Mouse (Mus musculus) heart, embryonic 12.5 days (tissue): Measurements from ENCODE around the gene Tnnc1. TPM values are rescaled to one million over a fixed set of nuclear protein-coding genes. Genes with fewer than 3 reads are reported as not detected.

Experiments used
- ATAC-seq: fragments of 200-750 bp; cut with Nextera tagmentation; 2 replicates; pipeline ENCODE4 v1.8.0; 2017; ENCODE audit warnings: moderate TSS enrichment, moderate library complexity; ENCODE audit not compliant: insufficient number of reproducible peaks, low FRiP score
- H3K27ac ChIP-seq: fragments of 300-500 bp; sonication (generic); 2 replicates; pipeline ENCODE4 v1.5.1; 2016; ENCODE audit warnings: mild to moderate bottlenecking, moderate library complexity; ENCODE audit not compliant: poor library complexity, severe bottlenecking
- H3K27me3 ChIP-seq: fragments of 300-500 bp; sonication (generic); replicated peaks from 2 replicates; pipeline ENCODE4 v1.6.1; 2016; ENCODE audit warnings: mild to moderate bottlenecking, moderate library complexity
- H3K36me3 ChIP-seq: fragments of 300-500 bp; sonication (generic); 2 replicates; pipeline ENCODE4 v1.6.1; 2016; ENCODE audit warnings: mild to moderate bottlenecking, moderate library complexity
- H3K4me1 ChIP-seq: fragments of 300-500 bp; sonication (generic); replicated peaks from 2 replicates; pipeline ENCODE4 v1.6.1; 2016; ENCODE audit warnings: mild to moderate bottlenecking
- H3K4me2 ChIP-seq: fragments of 300-500 bp; sonication (generic); 2 replicates; pipeline ENCODE4 v1.6.1; 2016; ENCODE audit warnings: mild to moderate bottlenecking, moderate library complexity
- H3K4me3 ChIP-seq: fragments of 300-500 bp; sonication (generic); 2 replicates; pipeline ENCODE4 v1.5.1; 2016; ENCODE audit warnings: mild to moderate bottlenecking
- H3K9ac ChIP-seq: fragments of 300-500 bp; sonication (generic); 2 replicates; pipeline ENCODE4 v1.6.1; 2016; ENCODE audit warnings: mild to moderate bottlenecking, moderate library complexity
- H3K9me3 ChIP-seq: fragments of 300-500 bp; sonication (generic); replicated peaks from 2 replicates; pipeline ENCODE4 v1.6.1; 2016; ENCODE audit warnings: mild to moderate bottlenecking, moderate library complexity
- WGBS: fragments of 180-500 bp; shearing (Covaris S2); methylation state at CpG from one replicate; pipeline ENCODE4 v1.1.7; 2016; 5-methylcytosine and 5-hydroxymethylcytosine counted together
- polyA plus RNA-seq: library from polyadenylated mRNA; unstranded; fragments of >200 nt; fragmentation: Nextera tagmentation; extraction: Ambion mirVana; gene quantifications from 2 replicates; pipeline ENCODE4 v1.2.1, GENCODE M21; 2016

The Tnnc1 gene
- polyA plus RNA-seq, 1 experiment from 2014 or later = 3,245 TPM

GRCm38 (mm10) chr14:31199599-31199998 is 8.5 kb upstream of the Tnnc1 start:
- Histone ChIP-seq H3K36me3 (peaks cover 83% of the 10 kb centered on the region), H3K4me2 (no peak overlapping the region), H3K9ac (no peak overlapping the region), H3K27ac (no peak overlapping the region), H3K27me3 (no peaks in the 10 kb centered on the region), H3K4me3 (no peak overlapping the region), H3K4me1 (peaks cover 60% of the 10 kb centered on the region), H3K9me3 (no peaks in the 10 kb centered on the region)
- no peak for ATAC-seq
- WGBS = 92% methylated on average over 7 of the region's 7 CpGs

GRCm38 (mm10) chr14:31200038-31200437 is 8.1 kb upstream of the Tnnc1 start:
- WGBS = 79% methylated on average over 3 of the region's 3 CpGs
- Histone ChIP-seq H3K9ac (no peak overlapping the region), H3K4me2 (no peak overlapping the region), H3K27me3 (no peaks in the 10 kb centered on the region), H3K36me3 (peaks cover 83% of the 10 kb centered on the region), H3K27ac (no peak overlapping the region), H3K4me1 (peaks cover 61% of the 10 kb centered on the region), H3K4me3 (no peak overlapping the region), H3K9me3 (no peaks in the 10 kb centered on the region)
- no peak for ATAC-seq

- ATAC-seq = no peak
- Histone ChIP-seq H3K4me2 (peak overlapping the region; percentile 96), H3K4me3 (peak overlapping the region; percentile 89), H3K4me1 (peaks cover 37% of the 10 kb centered on the region), H3K27ac (peak overlapping the region; percentile 98), H3K36me3 (peaks cover 50% of the 10 kb centered on the region), H3K9me3 (no peaks in the 10 kb centered on the region), H3K27me3 (no peaks in the 10 kb centered on the region), H3K9ac (peak overlapping the region; percentile 98)
- 52% methylated on average over 4 of the region's 4 CpGs for WGBS
These were observed 3.3 kb upstream of the Tnnc1 start for GRCm38 (mm10) chr14:31204844-31205243.

- H3K27ac ChIP-seq = peak overlapping the region; percentile 98
- peaks cover 50% of the 10 kb centered on the region for H3K36me3 ChIP-seq
- H3K4me2 ChIP-seq = peak overlapping the region; percentile 96
- no peaks in the 10 kb centered on the region for H3K9me3 ChIP-seq
- no peaks in the 10 kb centered on the region for H3K27me3 ChIP-seq
- ATAC-seq = no peak
- H3K9ac ChIP-seq = peak overlapping the region; percentile 98
- peak overlapping the region; percentile 89 for H3K4me3 ChIP-seq
- 5% methylated on average over 8 of the region's 8 CpGs for WGBS
- H3K4me1 ChIP-seq = peaks cover 35% of the 10 kb centered on the region
These were observed 2.9 kb upstream of the Tnnc1 start for GRCm38 (mm10) chr14:31205244-31205561.

GRCm38 (mm10) chr14:31205562-31206467 is 2.3 kb upstream of the Tnnc1 start:
- Histone ChIP-seq H3K9ac (peak overlapping the region; percentile 98), H3K4me2 (peak overlapping the region; percentile 96), H3K9me3 (no peaks in the 10 kb centered on the region), H3K27ac (peak overlapping the region; percentile 98), H3K36me3 (peaks cover 48% of the 10 kb centered on the region), H3K4me1 (peaks cover 36% of the 10 kb centered on the region), H3K27me3 (no peaks in the 10 kb centered on the region), H3K4me3 (peak overlapping the region; percentile 89)
- ATAC-seq = peak; percentile 31
- under 1% methylated on average over 38 of the region's 39 CpGs for WGBS

- Histone ChIP-seq H3K27me3 (no peaks in the 10 kb centered on the region), H3K4me1 (peaks cover 43% of the 10 kb centered on the region), H3K27ac (peak overlapping the region; percentile 98), H3K4me3 (peak overlapping the region; percentile 89), H3K9me3 (no peaks in the 10 kb centered on the region), H3K36me3 (peaks cover 49% of the 10 kb centered on the region), H3K4me2 (peak overlapping the region; percentile 96), H3K9ac (peak overlapping the region; percentile 98)
- ATAC-seq = peak; percentile 66
- WGBS = under 1% methylated on average over 47 of the region's 48 CpGs
These were observed 1.6 kb upstream of the Tnnc1 start for GRCm38 (mm10) chr14:31206472-31206981.

GRCm38 (mm10) chr14:31207070-31207830 is 862 bp upstream of the Tnnc1 start:
- Histone ChIP-seq H3K9ac (peak overlapping the region; percentile 98), H3K4me1 (peaks cover 48% of the 10 kb centered on the region), H3K4me2 (peak overlapping the region; percentile 96), H3K4me3 (peak overlapping the region; percentile 89), H3K27me3 (no peaks in the 10 kb centered on the region), H3K36me3 (peaks cover 49% of the 10 kb centered on the region), H3K27ac (peak overlapping the region; percentile 98), H3K9me3 (no peaks in the 10 kb centered on the region)
- ATAC-seq = no peak
- WGBS = 74% methylated on average over 13 of the region's 13 CpGs

- Histone ChIP-seq H3K27ac (peak overlapping the region; percentile 98), H3K36me3 (peaks cover 40% of the 10 kb centered on the region), H3K9me3 (no peaks in the 10 kb centered on the region), H3K27me3 (no peaks in the 10 kb centered on the region), H3K4me3 (peak overlapping the region; percentile 56), H3K9ac (peak overlapping the region; percentile 93), H3K4me2 (peak overlapping the region; percentile 96), H3K4me1 (peaks cover 60% of the 10 kb centered on the region)
- ATAC-seq = peak; percentile 59
- WGBS = 44% methylated on average over 4 of the region's 4 CpGs
These were observed 1.0 kb downstream of the Tnnc1 start for GRCm38 (mm10) chr14:31209133-31209557.

GRCm38 (mm10) chr14:31211854-31212253 is 3.7 kb downstream of the Tnnc1 start:
- Histone ChIP-seq H3K27ac (peak overlapping the region; percentile 32), H3K27me3 (no peaks in the 10 kb centered on the region), H3K4me1 (peaks cover 70% of the 10 kb centered on the region), H3K36me3 (peaks cover 33% of the 10 kb centered on the region), H3K9me3 (no peaks in the 10 kb centered on the region), H3K4me2 (peak overlapping the region; percentile 96), H3K9ac (peak overlapping the region; percentile 44), H3K4me3 (no peak overlapping the region)
- no peak for ATAC-seq
- 61% methylated on average over 6 of the region's 6 CpGs for WGBS

- WGBS = 35% methylated on average over 3 of the region's 3 CpGs
- Histone ChIP-seq H3K9ac (peak overlapping the region; percentile 38), H3K27me3 (no peaks in the 10 kb centered on the region), H3K27ac (peak overlapping the region; percentile 32), H3K4me2 (peak overlapping the region; percentile 96; the same call in 1 of the 2 replicates), H3K4me3 (no peak overlapping the region), H3K9me3 (no peaks in the 10 kb centered on the region), H3K4me1 (peaks cover 68% of the 10 kb centered on the region), H3K36me3 (peaks cover 33% of the 10 kb centered on the region)
- no peak for ATAC-seq
These were observed 4.4 kb downstream of the Tnnc1 start for GRCm38 (mm10) chr14:31212499-31212898.

GRCm38 (mm10) chr14:31213868-31214267 is 5.8 kb downstream of the Tnnc1 start:
- Histone ChIP-seq H3K4me1 (peaks cover 72% of the 10 kb centered on the region), H3K36me3 (peaks cover 33% of the 10 kb centered on the region), H3K4me2 (no peak overlapping the region), H3K27me3 (no peaks in the 10 kb centered on the region), H3K9ac (peak overlapping the region; percentile 8; the same call in 1 of the 2 replicates), H3K4me3 (no peak overlapping the region), H3K27ac (peak overlapping the region; percentile 32), H3K9me3 (no peaks in the 10 kb centered on the region)
- no peak for ATAC-seq
- WGBS = 52% methylated on average over 8 of the region's 8 CpGs
